Mouse (Mus musculus) cerebellum, adult 8-10 months (tissue): Measurements from ENCODE around the gene Mfsd4b4.
"Not testable (repeated sequence)": the region's sequence is repeated elsewhere in the genome, so short reads cannot be mapped to it uniquely, and the experiment has no call there.

Experiments used
- DNase-seq: peaks from one replicate; pipeline ENCODE4 v3.0.0; 2022

The Mfsd4b4 gene

GRCm38 (mm10) chr10:39898874-39899371, at the start of gene Mfsd4b4:
Gene Mfsd4b4 (minus strand): TSS chr10:39899238.
- peak; percentile 81 for DNase-seq

GRCm38 (mm10) chr10:39947195-39947594, 48.2 kb upstream of the Mfsd4b4 start:
- not testable (repeated sequence) for DNase-seq

GRCm38 (mm10) chr10:39936553-39936952, 37.5 kb upstream of the Mfsd4b4 start:
- no peak for DNase-seq

DNA sequence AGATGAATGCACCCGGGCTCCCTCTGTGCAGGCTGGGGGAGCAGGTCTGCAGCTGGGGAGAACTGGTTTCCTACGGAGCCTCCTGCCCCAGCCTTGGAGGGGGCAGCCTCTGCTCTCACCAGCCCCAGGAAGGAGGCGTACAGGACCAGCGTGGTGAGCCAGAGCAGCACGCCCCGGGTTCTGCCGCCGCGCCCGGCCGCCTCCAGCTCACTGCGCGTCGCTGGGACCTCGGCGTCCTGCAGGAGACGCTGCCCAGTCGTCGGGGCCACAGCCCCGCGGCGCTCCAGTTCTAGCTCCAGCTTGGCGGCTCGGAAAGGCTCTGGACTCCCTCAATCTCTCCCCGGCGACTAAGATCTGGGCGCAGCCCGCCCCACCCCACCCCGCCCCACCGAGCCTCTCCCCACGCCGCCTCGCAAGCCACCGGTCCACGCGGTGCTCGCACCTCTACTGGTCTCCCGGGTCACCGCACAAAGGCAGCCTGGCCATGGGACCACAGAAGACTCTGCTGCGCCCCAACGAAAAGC, 27.6 kb upstream of the Mfsd4b4 start, which contains the start of gene Mfsd4b2:
TSS of gene Mfsd4b2 (minus strand) at position 308 of the 524 bp plus-strand sequence.
- DNase-seq, result no peak

DNA sequence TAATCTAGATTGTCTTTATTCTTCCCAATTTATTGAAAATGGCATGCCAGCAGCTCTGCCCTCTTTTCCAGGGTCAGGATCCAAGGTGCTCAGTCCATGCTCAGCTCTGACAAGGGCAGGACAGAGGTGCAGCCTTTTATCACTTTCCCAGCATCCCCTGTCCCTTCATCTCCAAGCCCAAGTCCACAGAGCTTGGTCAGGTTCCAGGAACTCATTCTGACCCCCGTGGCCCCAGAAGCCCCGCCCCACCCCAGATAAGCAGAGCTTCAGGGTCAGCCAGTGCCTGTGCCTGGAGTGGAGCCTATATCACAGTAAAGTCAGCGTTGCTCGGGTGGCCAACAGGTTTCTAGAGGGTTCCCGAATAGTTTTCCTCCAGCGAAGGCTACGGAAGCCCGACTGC, 25.5 kb upstream of the Mfsd4b4 start:
- DNase-seq, result not testable (repeated sequence)

DNA sequence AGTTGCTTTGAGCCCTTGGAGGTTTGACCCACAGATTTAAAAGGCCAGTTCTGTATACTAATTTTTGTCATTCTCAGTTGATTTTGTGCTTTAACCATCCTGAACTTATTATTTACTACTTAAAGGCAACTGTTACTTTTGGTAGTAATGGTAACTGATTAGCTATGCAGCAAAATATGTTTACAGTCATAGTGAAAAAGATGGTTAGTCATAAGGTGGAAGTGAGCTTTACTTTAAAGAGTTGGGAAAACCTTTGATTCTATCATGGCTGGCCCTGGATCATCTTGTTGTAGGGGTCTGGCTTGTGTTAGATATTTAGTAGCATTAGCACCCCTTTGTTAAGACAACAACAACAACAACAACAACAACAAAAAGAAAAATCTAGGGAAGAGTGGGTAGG, 13.6 kb upstream of the Mfsd4b4 start:
- no peak for DNase-seq

DNA sequence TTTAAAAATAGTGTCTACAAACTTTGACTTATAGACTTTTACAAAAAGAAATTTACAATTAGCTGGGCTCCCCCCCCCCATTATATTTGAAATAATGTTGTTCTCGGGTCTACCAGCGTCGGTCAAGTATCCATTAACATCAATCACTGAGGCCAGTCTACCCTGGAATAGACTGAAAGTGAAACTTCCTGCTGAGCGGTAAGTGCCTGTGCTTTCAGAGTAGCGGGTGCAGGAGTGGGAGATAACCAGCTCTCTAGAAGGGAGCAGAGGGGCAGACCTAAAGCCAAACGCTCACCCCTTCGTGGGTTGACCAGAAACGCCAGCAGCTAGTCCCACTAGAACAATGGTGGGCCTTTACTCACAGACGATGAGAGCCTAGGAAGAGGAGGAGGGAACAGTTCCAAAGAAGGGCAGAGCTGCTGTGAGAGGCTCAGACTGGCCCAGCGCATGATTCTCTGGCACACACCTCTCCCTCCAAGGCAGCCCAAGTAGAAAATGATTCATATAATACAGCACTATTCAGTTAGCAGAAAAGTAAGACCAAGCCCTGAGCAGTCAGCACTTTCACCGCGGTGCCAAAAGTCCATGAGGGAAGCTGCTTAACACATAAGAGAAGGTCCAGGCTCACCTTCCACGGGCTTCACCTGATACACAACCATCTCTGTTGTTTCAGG, 9.9 kb upstream of the Mfsd4b4 start:
- no peak for DNase-seq

GRCm38 (mm10) chr10:39906799-39907658, 8.0 kb upstream of the Mfsd4b4 start:
- no peak for DNase-seq

- no peak for DNase-seq
Measured at GRCm38 (mm10) chr10:39904191-39904590, 5.2 kb upstream of the Mfsd4b4 start.

DNA sequence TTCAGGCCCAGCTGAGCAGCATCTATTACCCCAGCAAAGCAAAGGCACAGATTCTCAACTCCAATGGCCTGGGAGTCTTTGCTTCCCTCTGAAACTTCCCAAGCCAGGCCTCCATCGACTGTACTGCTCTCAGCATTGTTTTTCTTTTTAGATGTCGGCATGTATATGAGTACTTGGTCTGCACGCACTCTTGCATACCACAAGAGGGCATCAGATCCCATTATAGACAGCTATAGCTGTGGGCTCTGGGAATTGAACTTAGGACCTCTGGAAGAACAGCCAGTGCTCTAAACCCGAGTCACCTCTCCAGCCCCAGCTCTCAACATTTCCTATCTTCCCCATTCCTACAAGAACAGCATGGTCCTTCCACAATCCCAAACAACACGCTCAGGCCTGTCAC, 2.5 kb downstream of the Mfsd4b4 start:
- no peak for DNase-seq

DNA sequence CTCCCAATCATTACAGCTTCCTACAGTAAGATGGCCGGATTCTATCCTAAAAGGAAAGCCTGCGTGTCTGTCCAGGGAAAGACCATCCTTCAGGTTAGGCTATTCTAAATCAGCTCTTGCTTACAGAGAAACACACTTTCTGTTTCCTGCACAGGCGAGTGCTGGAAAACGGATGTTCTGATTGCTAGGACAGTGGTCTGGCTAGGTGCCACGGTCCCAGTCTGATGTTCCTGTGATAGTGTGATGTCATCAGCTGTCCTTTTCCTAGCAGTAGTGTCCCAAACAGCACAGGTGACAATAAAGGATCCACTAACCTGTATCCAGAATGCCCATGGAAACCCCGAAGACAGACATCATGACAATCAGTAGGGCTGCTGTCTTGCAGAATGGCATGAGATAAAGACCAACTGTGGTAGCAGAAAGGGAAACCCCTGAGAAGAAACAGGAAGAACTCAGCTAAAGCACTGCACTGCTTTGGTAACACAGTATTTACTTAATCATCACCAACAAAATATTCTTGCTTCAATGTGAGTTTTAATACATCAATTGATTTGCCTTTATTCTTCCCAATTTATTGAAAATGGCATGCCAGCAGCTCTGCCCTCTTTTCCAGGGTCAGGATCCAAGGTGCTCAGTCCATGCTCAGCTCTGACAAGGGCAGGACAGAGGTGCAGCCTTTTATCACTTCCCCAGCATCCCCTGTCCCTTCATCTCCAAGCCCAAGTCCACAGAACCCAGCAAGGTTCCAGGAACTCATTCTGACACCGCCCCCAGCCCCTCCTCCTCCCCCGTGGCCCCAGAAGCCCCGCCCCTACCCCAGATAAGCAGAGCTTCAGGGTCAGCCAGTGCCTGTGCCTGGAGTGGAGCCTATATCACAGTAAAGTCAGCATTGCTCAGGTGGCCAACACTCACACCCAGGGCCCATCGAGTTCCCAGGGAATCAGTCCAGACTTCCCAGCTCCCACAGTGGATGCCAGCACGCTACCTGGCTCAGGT, 5.0 kb downstream of the Mfsd4b4 start:
- DNase-seq, result no peak

DNA sequence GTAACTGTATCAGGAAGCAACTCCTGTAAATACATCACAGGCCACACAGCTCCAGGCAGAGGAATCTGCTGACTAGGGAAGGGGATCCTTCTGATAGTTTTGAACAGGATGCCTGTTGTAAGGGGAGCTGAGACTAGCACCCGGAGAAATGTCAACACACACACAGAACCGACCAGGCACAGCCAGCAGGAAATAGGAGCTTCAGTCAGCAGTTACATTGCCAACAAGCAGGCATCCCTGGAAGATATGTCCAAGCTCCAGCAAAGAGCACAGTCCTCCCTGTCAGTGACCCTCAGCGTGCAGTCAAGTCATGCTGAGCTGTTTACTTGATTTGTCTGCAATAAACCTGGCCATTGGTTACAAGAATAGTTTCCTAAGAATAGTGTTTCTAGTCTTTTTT, 10.4 kb downstream of the Mfsd4b4 start:
- DNase-seq, result no peak

GRCm38 (mm10) chr10:39865509-39865908, 33.5 kb downstream of the Mfsd4b4 start:
- no peak for DNase-seq

GRCm38 (mm10) chr10:39842621-39843020, 56.4 kb downstream of the Mfsd4b4 start:
- DNase-seq, result no peak
